Mouse (Mus musculus): ENCODE measurements around the gene Chit1.

Chit1 gene

GRCm38 (mm10) chr1:134100401-134100800 lies 10.6 kb upstream of the Chit1 start:
- Histone ChIP-seq H3K36me3 (ENCODE audit: control insufficient read depth, insufficient read depth, low read length, poor library complexity, severe bottlenecking) (no peaks in the 10 kb centered on the region), H3K27me3 (ENCODE audit: control insufficient read depth, insufficient read depth, low read length, poor library complexity, severe bottlenecking) (no peaks in the 10 kb centered on the region)
- no peak for DNase-seq (ENCODE audit: low read depth, low spot score)

GRCm38 (mm10) chr1:134100928-134101327 lies 10.1 kb upstream of the Chit1 start:
- Histone ChIP-seq H3K27me3 (ENCODE audit: control insufficient read depth, insufficient read depth, low read length, poor library complexity, severe bottlenecking) (no peaks in the 10 kb centered on the region), H3K36me3 (ENCODE audit: control insufficient read depth, insufficient read depth, low read length, poor library complexity, severe bottlenecking) (no peaks in the 10 kb centered on the region)
- no peak for DNase-seq (ENCODE audit: low read depth, low spot score)

- Histone ChIP-seq H3K36me3 (ENCODE audit: control insufficient read depth, insufficient read depth, low read length, poor library complexity, severe bottlenecking) (no peaks in the 10 kb centered on the region), H3K27me3 (ENCODE audit: control insufficient read depth, insufficient read depth, low read length, poor library complexity, severe bottlenecking) (no peaks in the 10 kb centered on the region)
- DNase-seq (ENCODE audit: low read depth, low spot score), result no peak
These were observed 9.4 kb upstream of the Chit1 start for GRCm38 (mm10) chr1:134101593-134101992.

- no peaks in the 10 kb centered on the region for H3K36me3 ChIP-seq (ENCODE audit: control insufficient read depth, insufficient read depth, low read length, poor library complexity, severe bottlenecking)
- H3K27me3 ChIP-seq (ENCODE audit: control insufficient read depth, insufficient read depth, low read length, poor library complexity, severe bottlenecking), result no peaks in the 10 kb centered on the region
- DNase-seq (ENCODE audit: low read depth, low spot score), result no peak
These were observed 7.2 kb upstream of the Chit1 start for GRCm38 (mm10) chr1:134103861-134104260.

- DNase-seq (ENCODE audit: low read depth, low spot score), result no peak
- no peaks in the 10 kb centered on the region for H3K36me3 ChIP-seq (ENCODE audit: control insufficient read depth, insufficient read depth, low read length, poor library complexity, severe bottlenecking)
- no peaks in the 10 kb centered on the region for H3K27me3 ChIP-seq (ENCODE audit: control insufficient read depth, insufficient read depth, low read length, poor library complexity, severe bottlenecking)
These were observed 5.8 kb upstream of the Chit1 start for GRCm38 (mm10) chr1:134105043-134105763.

- DNase-seq (ENCODE audit: low read depth, low spot score), result no peak
- no peaks in the 10 kb centered on the region for H3K27me3 ChIP-seq (ENCODE audit: control insufficient read depth, insufficient read depth, low read length, poor library complexity, severe bottlenecking)
- H3K36me3 ChIP-seq (ENCODE audit: control insufficient read depth, insufficient read depth, low read length, poor library complexity, severe bottlenecking), result no peaks in the 10 kb centered on the region
These were observed 5.1 kb upstream of the Chit1 start for GRCm38 (mm10) chr1:134105764-134106430.

- DNase-seq (ENCODE audit: low read depth, low spot score), result peak; percentile 86
- H3K36me3 ChIP-seq (ENCODE audit: control insufficient read depth, insufficient read depth, low read length, poor library complexity, severe bottlenecking), result no peaks in the 10 kb centered on the region
- no peaks in the 10 kb centered on the region for H3K27me3 ChIP-seq (ENCODE audit: control insufficient read depth, insufficient read depth, low read length, poor library complexity, severe bottlenecking)
These were observed 4.3 kb upstream of the Chit1 start for GRCm38 (mm10) chr1:134106719-134107118.

- H3K36me3 ChIP-seq (ENCODE audit: control insufficient read depth, insufficient read depth, low read length, poor library complexity, severe bottlenecking), result no peaks in the 10 kb centered on the region
- H3K27me3 ChIP-seq (ENCODE audit: control insufficient read depth, insufficient read depth, low read length, poor library complexity, severe bottlenecking), result no peaks in the 10 kb centered on the region
- DNase-seq (ENCODE audit: low read depth, low spot score), result no peak
These were observed 3.3 kb upstream of the Chit1 start for GRCm38 (mm10) chr1:134107777-134108176.

GRCm38 (mm10) chr1:134110015-134110414 lies 1.0 kb upstream of the Chit1 start:
- peak; percentile 49 for DNase-seq (ENCODE audit: low read depth, low spot score)
- no peaks in the 10 kb centered on the region for H3K27me3 ChIP-seq (ENCODE audit: control insufficient read depth, insufficient read depth, low read length, poor library complexity, severe bottlenecking)
- no peaks in the 10 kb centered on the region for H3K36me3 ChIP-seq (ENCODE audit: control insufficient read depth, insufficient read depth, low read length, poor library complexity, severe bottlenecking)

GRCm38 (mm10) chr1:134110449-134110848 lies 593 bp upstream of the Chit1 start:
- Histone ChIP-seq H3K36me3 (ENCODE audit: control insufficient read depth, insufficient read depth, low read length, poor library complexity, severe bottlenecking) (no peaks in the 10 kb centered on the region), H3K27me3 (ENCODE audit: control insufficient read depth, insufficient read depth, low read length, poor library complexity, severe bottlenecking) (no peaks in the 10 kb centered on the region)
- DNase-seq (ENCODE audit: low read depth, low spot score), result no peak

- Histone ChIP-seq H3K27me3 (ENCODE audit: control insufficient read depth, insufficient read depth, low read length, poor library complexity, severe bottlenecking) (no peaks in the 10 kb centered on the region), H3K36me3 (ENCODE audit: control insufficient read depth, insufficient read depth, low read length, poor library complexity, severe bottlenecking) (no peaks in the 10 kb centered on the region)
- DNase-seq (ENCODE audit: low read depth, low spot score), result no peak
These were observed 2.5 kb downstream of the Chit1 start for GRCm38 (mm10) chr1:134113560-134113959.

GRCm38 (mm10) chr1:134114018-134114417 lies 3.0 kb downstream of the Chit1 start:
- no peaks in the 10 kb centered on the region for H3K36me3 ChIP-seq (ENCODE audit: control insufficient read depth, insufficient read depth, low read length, poor library complexity, severe bottlenecking)
- H3K27me3 ChIP-seq (ENCODE audit: control insufficient read depth, insufficient read depth, low read length, poor library complexity, severe bottlenecking), result no peaks in the 10 kb centered on the region
- no peak for DNase-seq (ENCODE audit: low read depth, low spot score)

- no peak for DNase-seq (ENCODE audit: low read depth, low spot score)
- Histone ChIP-seq H3K27me3 (ENCODE audit: control insufficient read depth, insufficient read depth, low read length, poor library complexity, severe bottlenecking) (no peaks in the 10 kb centered on the region), H3K36me3 (ENCODE audit: control insufficient read depth, insufficient read depth, low read length, poor library complexity, severe bottlenecking) (no peaks in the 10 kb centered on the region)
These were observed 3.7 kb downstream of the Chit1 start for GRCm38 (mm10) chr1:134114730-134115129.

GRCm38 (mm10) chr1:134115424-134115823 lies 4.4 kb downstream of the Chit1 start:
- no peak for DNase-seq (ENCODE audit: low read depth, low spot score)
- Histone ChIP-seq H3K36me3 (ENCODE audit: control insufficient read depth, insufficient read depth, low read length, poor library complexity, severe bottlenecking) (no peaks in the 10 kb centered on the region), H3K27me3 (ENCODE audit: control insufficient read depth, insufficient read depth, low read length, poor library complexity, severe bottlenecking) (no peaks in the 10 kb centered on the region)

- no peak for DNase-seq (ENCODE audit: low read depth, low spot score)
- Histone ChIP-seq H3K36me3 (ENCODE audit: control insufficient read depth, insufficient read depth, low read length, poor library complexity, severe bottlenecking) (no peaks in the 10 kb centered on the region), H3K27me3 (ENCODE audit: control insufficient read depth, insufficient read depth, low read length, poor library complexity, severe bottlenecking) (no peaks in the 10 kb centered on the region)
These were observed 6.1 kb downstream of the Chit1 start for GRCm38 (mm10) chr1:134117110-134117509.
